Comparison of ENCODE assay signal across 22 mouse cellular contexts in the genomic region with DNA sequence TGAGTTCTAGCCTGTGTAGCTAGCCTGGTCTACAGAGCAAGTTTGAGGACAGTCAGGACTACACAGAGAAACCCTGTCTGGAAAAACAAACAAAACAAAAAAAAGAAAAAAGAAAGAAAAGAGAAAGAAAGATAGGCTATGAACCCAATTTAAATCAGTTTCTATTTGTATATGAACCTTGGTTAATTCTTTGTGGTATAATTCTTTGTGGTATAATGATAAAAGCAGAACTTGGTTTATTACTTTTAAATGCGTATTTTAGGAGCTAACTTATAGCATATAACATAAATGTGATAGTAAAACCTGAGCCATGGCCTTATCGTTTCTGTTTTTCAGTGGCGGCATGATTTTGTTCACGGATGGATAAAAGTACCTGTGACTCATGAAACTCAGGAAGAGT. TPM values are rescaled to one million over a fixed set of nuclear protein-coding genes. Genes with fewer than 3 reads are reported as not detected.
"Had no signal": no experiment of that assay in that cellular context is flagged by ENCODE, and none has a peak within 500 bp of the region (broad histone marks: within the 10 kb centered on the region; RNA-seq: fewer than 3 reads in every experiment).

No protein-coding gene starts in this region.

- H3K4me3 ChIP-seq: neural tube, embryonic 12.5 days; neural tube, embryonic 13.5 days; neural tube, embryonic 15.5 days; stomach, embryonic 15.5 days had no signal

- H3K4me1 ChIP-seq: neural tube, embryonic 12.5 days; neural tube, embryonic 13.5 days; neural tube, embryonic 15.5 days; stomach, embryonic 15.5 days had no signal

- H3K27me3 ChIP-seq: neural tube, embryonic 12.5 days; neural tube, embryonic 13.5 days; neural tube, embryonic 15.5 days; stomach, embryonic 15.5 days had no signal

- H3K9ac ChIP-seq: neural tube, embryonic 12.5 days; neural tube, embryonic 13.5 days; neural tube, embryonic 15.5 days; stomach, embryonic 15.5 days had no signal

- H3K9me3 ChIP-seq: neural tube, embryonic 12.5 days; neural tube, embryonic 13.5 days; neural tube, embryonic 15.5 days; stomach, embryonic 15.5 days had no signal

- H3K27ac ChIP-seq: neural tube, embryonic 12.5 days; neural tube, embryonic 13.5 days; neural tube, embryonic 15.5 days; stomach, embryonic 15.5 days; stomach, postnatal 0 days had no signal

- DNase-seq: retina, postnatal 1 day; right cerebral cortex, adult 18-20 months; right cerebral cortex, postnatal 14 days; right cerebral cortex, postnatal 25 days; right cerebral cortex, postnatal 4 days; spleen, adult 18-20 months; thymus, adult 18-20 months; thymus, adult 2 months; thymus, postnatal 14 days; thymus, postnatal 25 days; thymus, postnatal 36 days; thymus, postnatal 4 days had no signal

RNA-seq across cellular contexts. Expression of a gene that starts 58.1 kb away (rescaled TPM):
- total RNA-seq: neutrophil, adult 5-6 weeks had no signal
- polyA plus RNA-seq: small intestine, adult 2 months; spleen, adult 2 months; stomach, embryonic 14.5 days; stomach, postnatal 0 days; testis, adult 2 months had no signal
